In the genomic region with DNA sequence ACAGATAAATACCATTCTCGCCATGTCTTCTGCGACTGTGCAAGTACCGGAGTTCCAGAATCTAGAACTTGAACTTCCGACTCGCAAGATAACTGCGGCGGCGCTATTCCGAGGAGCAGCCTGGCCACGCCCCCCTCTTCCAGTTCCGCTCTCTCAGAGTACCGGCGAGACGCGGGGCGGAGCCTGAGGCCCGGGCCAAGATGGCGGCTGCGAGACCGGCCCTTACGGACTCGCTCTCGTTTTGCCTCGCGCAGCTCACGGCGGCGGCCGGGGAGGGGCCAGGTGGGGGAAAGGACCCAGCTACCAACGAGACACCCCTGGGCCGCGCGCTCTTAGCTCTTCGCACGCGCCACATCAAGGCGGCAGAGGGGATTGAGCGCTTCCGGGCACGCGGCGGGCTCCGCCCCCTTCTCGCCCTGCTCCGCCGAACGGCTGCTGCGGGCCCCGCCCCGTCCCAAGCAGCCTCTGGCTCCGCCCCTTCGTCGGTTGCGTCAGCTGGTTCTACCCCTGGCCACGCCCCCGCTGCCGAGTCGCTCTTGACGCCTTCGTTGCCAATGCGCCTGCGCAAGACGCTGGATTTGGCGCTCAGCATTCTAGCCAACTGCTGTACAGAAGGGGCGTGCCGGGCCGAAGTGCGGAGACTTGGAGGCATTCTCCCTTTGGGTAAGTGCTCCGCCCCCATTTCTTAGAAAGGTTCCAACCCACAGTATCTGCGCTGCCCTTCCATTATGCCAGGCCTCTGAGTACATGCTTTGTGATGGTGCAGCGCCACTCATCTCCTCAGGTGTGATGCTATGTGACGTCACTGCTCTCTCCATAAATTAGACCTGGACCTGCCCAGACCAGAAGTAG, we compare ENCODE assay signal across 8 mouse cellular contexts. TPM values are rescaled to one million over a fixed set of nuclear protein-coding genes. Genes with fewer than 3 reads are reported as not detected.
A peak's percentile ranks its signal among the peaks of the same experiment; 100 is the strongest.
DNase-seq lines count a peak whose midpoint lies in the region; ATAC-seq lines count a peak whose summit lies in the region.

A gene (minus strand): TSS at position 105 of the 852 bp plus-strand sequence.

- peak within 1 kb of the TSS; percentile 75 for H3K4me3 ChIP-seq in lung, embryonic 16.5 days (ENCODE audit: low read length)

- no peaks in the 10 kb centered on the region for H3K9me3 ChIP-seq in lung, embryonic 16.5 days (ENCODE audit: control insufficient read depth, low read length)

- peak; percentile 96 for DNase-seq in MEL-GATA-1-ER (ENCODE audit: extremely low read depth, low read depth)
- DNase-seq in cerebellum, adult 8-10 months = peak; percentile 100
- peak; percentile 100 for DNase-seq in forelimb bud, embryonic 11.5 days (ENCODE audit: low read depth, low spot score)
- DNase-seq in layer of hippocampus, adult 9-10 months (ENCODE audit: low spot score) = peak; percentile 93
- peak; percentile 99 for DNase-seq in ovary, postnatal 10 days (ENCODE audit: low spot score)
- peak; percentile 100 for DNase-seq in thymus, postnatal 10 days (ENCODE audit: low spot score in 2 of 2)

- peaks cover 13% of the 10 kb centered on the region for H3K4me1 ChIP-seq in lung, embryonic 16.5 days (replicated peaks; ENCODE audit: control insufficient read depth, insufficient read depth, low read length)

- 0% methylated on average over 70 of the region's 72 CpGs for WGBS in lung, embryonic 16.5 days

- peak within 1 kb of the TSS; percentile 99 for H3K27ac ChIP-seq in lung, embryonic 16.5 days (ENCODE audit: low read length)

- H3K4me2 ChIP-seq in lung, embryonic 16.5 days (ENCODE audit: low read depth, low read length) = peak within 1 kb of the TSS; percentile 73

- H3K27me3 ChIP-seq in lung, embryonic 16.5 days (ENCODE audit: control insufficient read depth, insufficient read depth, low read depth, low read length) = no peaks in the 10 kb centered on the region

- ATAC-seq in hematopoietic stem cell, adult 5-6 weeks (replicated peaks in 1 of 2; ENCODE audit: insufficient read depth in 1 of 2, low FRiP score in 2 of 2, low TSS enrichment in 1 of 2, low read depth in 1 of 2, poor library complexity in 2 of 2, severe bottlenecking in 2 of 2) = peak; percentile 74 to 83
- ATAC-seq in lung, embryonic 16.5 days (ENCODE audit: low read depth) = peak; percentile 91

- peak within 1 kb of the TSS; percentile 91 for H3K9ac ChIP-seq in lung, embryonic 16.5 days (ENCODE audit: low read length)

- H3K36me3 ChIP-seq in lung, embryonic 16.5 days (ENCODE audit: control insufficient read depth, insufficient read depth, low read length) = peaks cover 17% of the 10 kb centered on the region

RNA-seq across cellular contexts. Expression of the gene that starts here (rescaled TPM):
- total RNA-seq in hematopoietic stem cell, adult 5-6 weeks (2017) = 6.1 and 9.9 TPM in 2 replicates
- 9.4 TPM in 2 replicates for polyA plus RNA-seq in lung, embryonic 16.5 days (2015; fragmentation: Nextera tagmentation; extraction: Ambion mirVana)

Comparison
In these comparisons a context has a peak if more than half of its experiments do, and no peak if none do; other contexts are left out.
1. Peak in every context shown above with its lines: DNase-seq, ATAC-seq, H3K4me3 ChIP-seq and H3K27ac ChIP-seq.